Mouse (Mus musculus) CD4-positive, CD25-positive, alpha-beta regulatory T cell, adult 9 weeks (primary cell): ENCODE measurements around the gene Arl8b. TPM values are rescaled to one million over a fixed set of nuclear protein-coding genes. Genes with fewer than 3 reads are reported as not detected.

ENCODE experiments used
- polyA plus RNA-seq: library from polyadenylated mRNA; unstranded; fragments of 100-300 nt; shearing (Covaris generic); gene quantifications from one replicate; pipeline ENCODE4 v1.2.1, GENCODE M21; 2017

Gene Arl8b
- polyA plus RNA-seq = 19.7 TPM

DNA sequence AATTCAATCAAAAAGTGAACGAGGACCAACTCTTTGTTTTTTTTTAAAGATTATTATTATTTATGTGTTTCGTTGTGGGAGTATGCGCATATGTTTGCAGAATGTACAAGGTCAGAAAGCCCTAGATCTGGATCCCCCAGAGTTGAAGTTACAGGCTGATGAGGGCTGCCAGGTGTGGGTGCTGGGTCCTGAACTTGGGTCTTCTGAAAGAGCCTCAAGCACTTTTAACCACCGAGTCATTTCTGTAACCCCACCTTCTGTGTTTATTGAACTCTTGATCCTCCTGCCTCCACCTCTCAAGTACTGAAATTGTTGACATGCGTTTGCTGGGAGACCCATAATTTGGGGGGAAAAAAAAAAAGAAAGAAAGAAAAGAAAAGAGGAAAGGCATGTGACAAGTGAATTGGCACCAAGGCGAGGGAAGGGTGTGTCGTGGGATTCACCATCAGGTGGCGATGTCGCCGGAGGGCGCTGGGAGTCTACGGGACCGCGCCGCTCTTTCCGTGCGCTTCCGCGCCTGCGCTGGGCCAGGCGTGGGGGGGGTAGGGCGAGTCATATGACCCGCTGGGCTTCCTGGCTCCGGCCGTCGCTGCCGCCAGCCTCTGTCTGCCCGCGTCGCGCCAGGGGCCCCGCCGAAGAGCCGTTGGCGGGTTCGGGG, at the start of gene Arl8b:
Arl8b (plus strand) TSS at position 574 of the 658 bp plus-strand sequence.

GRCm38 (mm10) chr6:108828234-108828868, 45.5 kb downstream of the Arl8b start, which contains the start of gene Edem1:
Gene Edem1 (plus strand): TSS chr6:108828641.

Other genes with a start within 250 kb of the Arl8b start
- gene Bhlhe40, start 122.5 kb upstream of the Arl8b start, polyA plus RNA-seq = 38.8 TPM
- 32.4 TPM for gene Edem1, start 45.5 kb downstream of the Arl8b start, polyA plus RNA-seq